Mouse (Mus musculus) neural tube, embryonic 14.5 days (tissue): ENCODE results near the gene Gpr35. TPM values are rescaled to one million over a fixed set of nuclear protein-coding genes. Genes with fewer than 3 reads are reported as not detected.
"Not testable (repeated sequence)": the region's sequence is repeated elsewhere in the genome, so short reads cannot be mapped to it uniquely, and the experiment has no call there.

Experiments used
- ATAC-seq: fragments of 200-750 bp; cut with Nextera tagmentation; 2 replicates; pipeline ENCODE4 v1.8.0; 2017; ENCODE audit warnings: low read depth, mild to moderate bottlenecking, moderate TSS enrichment, moderate library complexity
- H3K27ac ChIP-seq: fragments of 300-500 bp; sonication (generic); 2 replicates; pipeline ENCODE4 v1.5.1; 2014; ENCODE audit warnings: low read depth, mild to moderate bottlenecking, control low read depth, low read length, moderate library complexity, mixed read lengths
- H3K27me3 ChIP-seq: fragments of 300-500 bp; sonication (generic); 2 replicates; pipeline ENCODE4 v1.6.1; 2014; ENCODE audit warnings: low read length; ENCODE audit not compliant: control insufficient read depth, insufficient read depth
- H3K36me3 ChIP-seq: fragments of 300-500 bp; sonication (generic); 2 replicates; pipeline ENCODE4 v1.6.1; 2014; ENCODE audit warnings: low read length, mixed read lengths; ENCODE audit not compliant: control insufficient read depth, insufficient read depth
- H3K4me1 ChIP-seq: fragments of 300-500 bp; sonication (generic); 2 replicates; pipeline ENCODE4 v1.6.1; 2014; ENCODE audit warnings: low read length; ENCODE audit not compliant: control insufficient read depth, insufficient read depth
- H3K4me2 ChIP-seq: fragments of 300-500 bp; sonication (generic); 2 replicates; pipeline ENCODE4 v1.6.1; 2014; ENCODE audit warnings: mild to moderate bottlenecking, low read depth, low read length, control low read depth
- H3K4me3 ChIP-seq: fragments of 300-500 bp; sonication (generic); 2 replicates; pipeline ENCODE4 v1.5.1; 2014; ENCODE audit warnings: low read depth, low read length, control low read depth, mixed read lengths
- H3K9ac ChIP-seq: fragments of 300-500 bp; sonication (generic); replicated peaks from 2 replicates; pipeline ENCODE4 v1.6.1; 2014; ENCODE audit warnings: low read depth, mild to moderate bottlenecking, control low read depth, low read length, mixed read lengths
- H3K9me3 ChIP-seq: fragments of 300-500 bp; sonication (generic); 2 replicates; pipeline ENCODE4 v1.6.1; 2016; ENCODE audit warnings: low read length; ENCODE audit not compliant: control insufficient read depth
- WGBS: fragments of 180-500 bp; shearing (Covaris S2); extraction: QIAGEN DNeasy Blood & Tissue Kit; methylation state at CpG from one replicate; pipeline ENCODE4 v1.1.7; 2014; 5-methylcytosine and 5-hydroxymethylcytosine counted together
- polyA plus RNA-seq: library from polyadenylated mRNA; unstranded; fragments of >200 nt; fragmentation: Nextera tagmentation; extraction: Ambion mirVana; gene quantifications from 2 replicates; pipeline ENCODE4 v1.2.1, GENCODE M21; 2014

Gpr35 gene
- polyA plus RNA-seq, 1 experiment from 2014 or later: 0.44 TPM

- no peak for ATAC-seq
- Histone ChIP-seq H3K27ac (no peak overlapping the region), H3K4me1 (peaks cover 19% of the 10 kb centered on the region), H3K4me3 (no peak overlapping the region), H3K36me3 (peaks cover 35% of the 10 kb centered on the region), H3K27me3 (no peaks in the 10 kb centered on the region), H3K9me3 (no peaks in the 10 kb centered on the region), H3K9ac (no peak overlapping the region), H3K4me2 (no peak overlapping the region)
- 100% methylated on average over 3 of the region's 3 CpGs for WGBS
Observed at GRCm38 (mm10) chr1:92937797-92938196, 12.9 kb upstream of the Gpr35 start.

DNA sequence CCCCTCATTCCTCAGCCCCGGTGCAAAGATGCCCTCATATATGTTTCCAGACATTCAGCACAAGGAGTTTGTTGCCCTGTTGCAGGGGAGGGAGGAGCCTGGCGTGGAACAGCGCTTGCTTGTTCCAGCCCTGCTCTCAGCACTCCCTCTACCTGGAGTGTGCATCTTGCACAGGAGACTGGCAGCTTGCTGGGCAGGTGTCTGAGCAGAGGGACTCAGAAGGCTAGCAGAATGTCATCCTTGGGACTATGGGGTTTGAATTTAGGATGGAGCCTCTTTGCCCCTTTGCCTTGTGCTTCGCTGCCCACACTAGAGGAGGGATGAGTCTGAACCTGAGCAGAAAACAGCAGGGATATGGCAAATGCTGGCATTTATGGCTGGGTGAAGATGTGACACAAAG is 10.9 kb upstream of the Gpr35 start:
- no peak overlapping the region for H3K9ac ChIP-seq
- no peak overlapping the region for H3K27ac ChIP-seq
- no peaks in the 10 kb centered on the region for H3K27me3 ChIP-seq
- H3K9me3 ChIP-seq: no peaks in the 10 kb centered on the region
- H3K4me3 ChIP-seq: no peak overlapping the region
- no peak overlapping the region for H3K4me2 ChIP-seq
- no peak for ATAC-seq
- peaks cover 14% of the 10 kb centered on the region for H3K4me1 ChIP-seq
- peaks cover 41% of the 10 kb centered on the region for H3K36me3 ChIP-seq
- WGBS: 97% methylated on average over 4 of the region's 4 CpGs

DNA sequence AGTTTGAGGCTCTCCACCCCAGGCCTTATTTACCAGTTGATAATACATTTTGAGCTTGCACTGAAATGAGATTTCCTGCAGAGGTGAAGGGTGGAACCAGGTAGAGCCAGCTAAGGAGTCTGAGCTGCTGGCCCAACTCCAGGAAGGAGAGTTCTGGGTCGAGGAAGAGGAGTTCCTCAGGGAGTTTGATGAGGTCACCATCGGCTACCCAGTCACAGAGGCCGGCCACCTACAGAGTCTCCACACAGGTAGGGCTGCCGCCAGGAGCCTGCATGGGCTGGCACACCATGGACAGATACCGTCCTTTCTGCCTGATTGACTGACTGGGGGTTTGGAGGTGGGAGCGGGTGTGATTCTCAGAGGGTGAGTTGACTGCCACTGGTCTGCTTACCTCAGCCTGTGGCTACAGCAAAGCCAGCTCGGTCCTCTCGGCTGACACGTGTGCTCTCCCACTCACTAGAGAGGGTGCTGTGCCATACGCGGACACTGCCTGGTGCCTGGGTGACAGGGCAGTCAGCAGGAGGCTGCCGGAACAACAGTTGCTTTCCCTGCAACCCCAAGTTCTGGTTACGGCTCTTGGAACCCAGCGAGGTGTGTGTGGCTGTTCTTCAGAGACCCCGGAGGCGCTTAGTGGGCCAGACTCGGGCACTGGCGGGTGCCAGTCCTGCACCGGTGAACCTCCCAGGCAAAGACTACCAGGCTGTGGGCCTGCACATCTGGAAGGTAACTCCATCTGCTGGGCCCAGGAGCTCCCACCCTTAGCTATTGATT is 7.3 kb upstream of the Gpr35 start:
- Histone ChIP-seq H3K4me2 (no peak overlapping the region), H3K27ac (no peak overlapping the region), H3K4me3 (no peak overlapping the region), H3K4me1 (no peaks in the 10 kb centered on the region), H3K9ac (no peak overlapping the region), H3K36me3 (peaks cover 65% of the 10 kb centered on the region), H3K27me3 (no peaks in the 10 kb centered on the region), H3K9me3 (no peaks in the 10 kb centered on the region)
- no peak for ATAC-seq
- WGBS: 96% methylated on average over 19 of the region's 19 CpGs

DNA sequence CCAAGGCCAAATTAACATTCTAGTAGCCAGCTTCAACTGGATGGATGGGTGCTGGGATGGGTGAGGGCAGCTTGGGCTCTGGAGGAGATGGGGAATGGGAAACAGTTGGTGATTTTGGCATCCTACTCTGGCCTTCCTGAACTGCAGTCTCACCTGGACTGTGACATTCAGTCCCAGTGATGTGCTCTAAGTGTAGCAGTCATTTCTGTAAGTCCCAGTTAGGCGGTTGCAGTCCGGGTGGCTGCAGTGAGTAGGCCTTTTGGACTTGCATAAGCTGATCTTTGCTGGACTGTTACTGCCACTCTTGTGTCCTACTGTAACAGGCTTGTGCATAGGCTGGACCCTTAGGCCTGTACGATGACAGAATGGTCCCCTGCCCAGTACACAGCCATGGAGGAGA is 2.7 kb upstream of the Gpr35 start:
- H3K4me1 ChIP-seq: no peaks in the 10 kb centered on the region
- no peak overlapping the region for H3K9ac ChIP-seq
- WGBS: 100% methylated on average over 3 of the region's 3 CpGs
- H3K27ac ChIP-seq: no peak overlapping the region
- H3K4me2 ChIP-seq: no peak overlapping the region
- no peak overlapping the region for H3K4me3 ChIP-seq
- H3K36me3 ChIP-seq: peaks cover 44% of the 10 kb centered on the region
- H3K27me3 ChIP-seq: no peaks in the 10 kb centered on the region
- H3K9me3 ChIP-seq: no peaks in the 10 kb centered on the region
- ATAC-seq: no peak

DNA sequence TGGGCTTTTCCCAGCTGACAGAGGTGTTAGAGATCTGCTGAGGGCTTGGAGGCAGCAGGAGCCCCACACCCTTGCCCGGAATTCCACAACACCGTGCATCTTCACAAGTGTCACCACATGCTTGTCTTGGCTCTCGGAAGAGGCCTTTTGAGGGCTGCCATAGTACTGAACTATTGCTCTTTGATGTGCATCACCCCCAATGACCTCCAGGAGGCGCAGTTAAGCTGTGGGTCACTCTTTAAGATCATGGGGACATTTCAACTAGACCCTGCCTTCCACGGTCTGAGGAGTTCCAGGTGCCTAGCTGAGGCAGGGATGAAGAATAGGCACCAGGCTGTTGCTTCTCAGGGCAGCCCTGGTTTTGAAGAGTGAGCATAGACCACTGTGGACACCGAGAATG is 1.2 kb upstream of the Gpr35 start:
- no peaks in the 10 kb centered on the region for H3K4me1 ChIP-seq
- no peaks in the 10 kb centered on the region for H3K9me3 ChIP-seq
- no peak overlapping the region for H3K9ac ChIP-seq
- H3K27me3 ChIP-seq: no peaks in the 10 kb centered on the region
- H3K4me2 ChIP-seq: no peak overlapping the region
- ATAC-seq: no peak
- H3K27ac ChIP-seq: no peak overlapping the region
- peaks cover 41% of the 10 kb centered on the region for H3K36me3 ChIP-seq
- no peak overlapping the region for H3K4me3 ChIP-seq
- 56% methylated on average over 6 of the region's 6 CpGs for WGBS

- Histone ChIP-seq H3K4me1 (no peaks in the 10 kb centered on the region), H3K4me3 (no peak overlapping the region), H3K36me3 (peaks cover 11% of the 10 kb centered on the region; the same call in 1 of the 2 replicates), H3K9ac (no peak overlapping the region), H3K4me2 (no peak overlapping the region), H3K27me3 (no peaks in the 10 kb centered on the region), H3K9me3 (no peaks in the 10 kb centered on the region), H3K27ac (no peak overlapping the region)
- no peak for ATAC-seq
- 76% methylated on average over 2 of the region's 2 CpGs for WGBS
Observed at GRCm38 (mm10) chr1:92953641-92954040, 3.0 kb downstream of the Gpr35 start.

DNA sequence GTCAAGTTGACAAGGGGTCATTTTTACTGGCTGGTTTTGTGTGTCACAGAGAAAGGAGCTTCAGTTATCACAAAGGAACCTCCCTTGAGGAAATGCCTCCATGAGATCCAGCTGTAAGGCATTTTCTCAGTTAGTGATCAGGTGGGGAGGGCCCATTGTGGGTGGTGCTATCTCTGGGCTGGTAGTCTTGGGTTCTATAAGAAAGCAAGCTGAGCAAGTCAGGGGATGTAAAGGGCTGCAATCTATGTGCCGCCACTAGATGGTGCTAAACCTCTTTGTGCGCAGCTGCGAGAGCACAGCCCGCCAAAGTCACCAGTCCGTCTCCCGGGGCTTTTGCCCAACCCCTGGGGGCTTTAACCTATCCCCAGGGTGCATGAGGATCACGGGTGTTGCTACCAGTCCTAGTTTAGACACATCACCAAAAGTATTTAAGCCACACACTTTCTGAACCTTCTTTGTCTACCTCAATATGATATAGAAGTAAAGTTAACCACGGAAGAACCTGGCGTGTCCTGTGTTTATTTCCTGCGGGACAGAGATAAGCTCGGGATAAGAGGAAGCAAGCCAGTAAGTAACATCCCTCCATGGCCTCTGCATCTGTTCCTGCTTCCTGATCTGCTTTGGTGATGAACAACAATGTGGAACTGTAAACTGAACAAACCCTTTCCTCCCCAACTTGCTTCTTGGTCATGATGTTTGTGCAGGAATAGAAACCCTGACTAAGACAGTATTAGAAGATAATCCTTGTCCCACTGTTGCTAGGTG is 6.1 kb downstream of the Gpr35 start:
- peak; percentile 49; the same call in 1 of the 2 replicates for ATAC-seq
- H3K27ac ChIP-seq, H3K9me3 ChIP-seq, H3K4me3 ChIP-seq, H3K4me1 ChIP-seq, H3K36me3 ChIP-seq, H3K4me2 ChIP-seq, H3K9ac ChIP-seq, H3K27me3 ChIP-seq: not testable (repeated sequence)
- WGBS: 11% methylated on average over 10 of the region's 11 CpGs

GRCm38 (mm10) chr1:92958999-92959398 is 8.3 kb downstream of the Gpr35 start:
- Histone ChIP-seq H3K9ac (no peak overlapping the region), H3K4me2 (no peak overlapping the region), H3K9me3 (no peaks in the 10 kb centered on the region), H3K4me1 (no peaks in the 10 kb centered on the region), H3K27ac (no peak overlapping the region), H3K36me3 (no peaks in the 10 kb centered on the region), H3K27me3 (no peaks in the 10 kb centered on the region), H3K4me3 (no peak overlapping the region)
- 78% methylated on average over 1 of the region's 1 CpGs for WGBS
- ATAC-seq: no peak

- H3K4me1 ChIP-seq, H3K4me2 ChIP-seq, H3K27me3 ChIP-seq, H3K27ac ChIP-seq, ATAC-seq, H3K9ac ChIP-seq, H3K9me3 ChIP-seq, H3K36me3 ChIP-seq, H3K4me3 ChIP-seq: not testable (repeated sequence)
- WGBS: 83% methylated on average over 6 of the region's 6 CpGs
Observed at GRCm38 (mm10) chr1:92970791-92971190, 20.1 kb downstream of the Gpr35 start.
